Mouse (Mus musculus) kidney, postnatal 4 days (tissue): ENCODE measurements at regions not wholly inside any gene's neighbourhood (a gene's known extent, or its start where the extent isn't known, plus 50 kb on each side); places are given as distances from the start of the nearest gene placed in this dataset.

Experiments used
- DNase-seq, 2 experiments: peaks; one replicate each; pipeline ENCODE4 v3.0.0; 2021; ENCODE audit warnings: mixed read lengths in 2 of 2

- DNase-seq, result no peak
These were observed 98.7 kb upstream of the Cul1 start for GRCm38 (mm10) chr6:47354515-47354914.

GRCm38 (mm10) chr6:47355500-47355899 lies 97.7 kb upstream of the Cul1 start:
- DNase-seq, result no peak

GRCm38 (mm10) chr6:47356500-47356899 lies 96.7 kb upstream of the Cul1 start:
- no peak for DNase-seq

- DNase-seq, result peak; percentile 48 to 49
These were observed 94.5 kb upstream of the Cul1 start for GRCm38 (mm10) chr6:47358686-47359085.

- no peak for DNase-seq
These were observed 89.2 kb upstream of the Cul1 start for GRCm38 (mm10) chr6:47364002-47364401.

- no peak for DNase-seq
These were observed 88.6 kb upstream of the Cul1 start for GRCm38 (mm10) chr6:47364556-47364955.

GRCm38 (mm10) chr6:47365651-47366645 lies 87.2 kb upstream of the Cul1 start:
- no peak for DNase-seq

GRCm38 (mm10) chr6:47367461-47367860 lies 85.7 kb upstream of the Cul1 start:
- DNase-seq, result no peak

- no peak for DNase-seq
These were observed 77.5 kb upstream of the Cul1 start for GRCm38 (mm10) chr6:47375705-47376104.

- no peak for DNase-seq
These were observed 71.7 kb upstream of the Cul1 start for GRCm38 (mm10) chr6:47381451-47381850.

- no peak for DNase-seq
These were observed 66.6 kb upstream of the Cul1 start for GRCm38 (mm10) chr6:47386550-47386949.

GRCm38 (mm10) chr6:47389908-47390307 lies 63.3 kb upstream of the Cul1 start:
- DNase-seq, result no peak

GRCm38 (mm10) chr6:47390436-47391002 lies 62.7 kb upstream of the Cul1 start:
- peak in 1 of 2 experiments; percentile 13 for DNase-seq

- no peak for DNase-seq
These were observed 62.0 kb upstream of the Cul1 start for GRCm38 (mm10) chr6:47391014-47391802.

- peak; percentile 33 to 48 for DNase-seq
These were observed 57.5 kb upstream of the Cul1 start for GRCm38 (mm10) chr6:47395465-47396337.
